Mouse (Mus musculus) left cerebral cortex, postnatal 14 days (tissue): ENCODE data around the gene Il12rb1. TPM values are rescaled to one million over a fixed set of nuclear protein-coding genes. Genes with fewer than 3 reads are reported as not detected.

Experiments used
- DNase-seq, 2 experiments: peaks; one replicate each; pipeline ENCODE4 v3.0.0; 2021 to 2022; ENCODE audit warnings: low spot score in 2 of 2, mixed read lengths in 1 of 2
- intact Hi-C: fragments of 180-260 bp; cut with DNase I; formaldehyde crosslinking; loops from one replicate; pipeline ENCODE4 v1.15.1; 2025
- total RNA-seq, 2 experiments: library from RNA; stranded (reverse); gene quantifications; 2 replicates each; pipeline ENCODE4 v1.2.3; 2021

The Il12rb1 gene
- total RNA-seq, 2 experiments from 2014 or later, result 1.2 TPM

GRCm38 (mm10) chr8:70842484-70842883, 34.2 kb downstream of the Il12rb1 start:
- DNase-seq, result no peak

DNA sequence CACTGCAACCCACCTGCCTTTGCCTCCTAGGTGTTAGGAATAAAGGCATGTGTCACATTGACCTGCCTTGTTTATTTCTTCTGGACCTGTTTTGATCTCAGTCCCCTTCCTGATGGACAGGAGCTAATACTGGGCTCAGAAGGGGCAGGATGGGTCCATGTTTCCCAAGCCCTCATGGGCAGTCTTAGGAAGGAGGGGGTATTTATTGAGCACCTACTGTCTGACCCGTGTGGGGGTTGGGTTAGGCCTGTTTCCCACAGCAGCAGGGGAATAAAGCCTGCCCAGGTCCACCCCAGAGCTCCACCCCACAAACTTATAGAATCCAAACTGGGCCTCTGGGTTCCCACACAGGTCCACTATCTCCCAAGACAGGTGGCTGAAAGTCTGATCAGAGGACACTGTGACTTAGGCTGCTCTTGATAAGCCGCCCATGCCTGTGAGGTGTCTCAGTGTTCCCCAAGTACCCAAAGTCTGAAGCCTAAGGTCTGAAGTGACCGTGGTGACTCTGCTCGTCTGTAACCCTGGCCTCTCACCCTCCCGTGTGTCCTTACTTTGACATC, 35.0 kb downstream of the Il12rb1 start:
- DNase-seq, result no peak
- intact Hi-C loops, result loop anchor here (5.0 kb wide), 1 partner anchor 76 kb away; no protein-coding TSS in a partner anchor

More at GRCm38 (mm10) chr8:70842484-70842883, 34.2 kb downstream of the Il12rb1 start:
- intact Hi-C loops, result loop anchor here (5.0 kb wide), 1 partner anchor 75 kb away; no protein-coding TSS in a partner anchor

DNA sequence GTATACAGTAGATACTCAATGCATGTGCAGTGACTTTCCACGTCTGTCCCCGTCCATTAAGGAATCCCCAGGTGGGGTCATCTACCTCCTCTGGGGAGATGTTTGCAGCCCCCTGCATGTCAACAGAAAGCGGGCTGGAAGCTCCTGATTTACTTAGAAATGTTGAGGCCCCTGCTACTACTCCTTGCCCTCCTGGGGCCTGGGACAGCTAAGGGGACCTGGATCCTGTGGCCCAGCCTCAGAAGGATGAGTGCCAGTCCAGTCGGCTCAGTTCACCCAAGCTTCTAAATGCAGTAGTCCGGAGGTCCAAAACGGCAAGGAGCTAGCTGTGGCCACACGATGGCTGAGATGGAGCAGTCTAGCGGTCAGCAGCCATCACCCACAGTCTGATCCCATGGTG, 35.7 kb downstream of the Il12rb1 start:
- DNase-seq, result no peak
- intact Hi-C loops, result loop anchor here (1.0 to 5.0 kb wide), 2 partner anchors 25 to 77 kb away; no protein-coding TSS in a partner anchor

DNA sequence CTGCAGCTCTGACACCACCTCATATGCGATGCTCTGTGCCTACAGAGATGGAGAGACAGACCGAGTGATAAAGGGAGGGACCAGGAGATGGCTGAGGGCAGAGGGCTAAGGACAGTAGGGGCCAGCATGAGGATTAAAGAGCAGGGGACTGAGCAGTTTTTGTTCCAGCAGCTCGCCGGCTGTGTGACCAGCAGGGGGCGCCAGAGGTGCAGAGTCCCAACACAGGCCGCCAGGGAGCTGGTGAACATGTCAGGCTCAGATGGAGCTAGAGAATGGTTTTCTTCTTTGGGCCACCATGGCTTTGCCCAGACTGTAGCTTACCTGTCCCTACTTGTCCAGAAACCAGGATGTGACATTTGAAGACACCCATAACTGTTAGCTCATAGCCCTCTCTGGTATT, 36.3 kb downstream of the Il12rb1 start:
- intact Hi-C loops, result loop anchor here (1.0 to 5.0 kb wide), 2 partner anchors 25 to 77 kb away; no protein-coding TSS in a partner anchor
- DNase-seq, result peak; percentile 89 to 90

DNA sequence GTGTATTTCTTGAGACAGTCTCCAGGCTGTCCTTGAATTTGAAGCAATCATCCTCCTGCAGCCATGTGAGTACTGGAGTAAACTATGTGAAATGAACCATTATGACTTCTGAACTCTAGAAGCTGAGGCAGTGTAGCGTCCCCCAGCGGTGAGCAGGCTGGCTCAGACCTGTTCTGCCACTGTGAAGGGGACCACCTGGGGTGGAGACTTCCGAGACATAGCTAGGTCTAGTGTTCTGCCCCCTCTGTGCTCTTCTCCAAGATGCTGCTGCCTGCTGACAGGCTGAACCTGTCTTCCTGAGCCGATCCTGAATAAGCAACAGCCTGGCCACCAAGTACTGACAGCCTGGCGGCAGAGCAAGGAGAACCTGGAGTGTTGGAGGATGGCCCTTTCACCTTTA, 36.9 kb downstream of the Il12rb1 start:
- no peak for DNase-seq
- intact Hi-C loops, result no loop called here

- intact Hi-C loops, result no loop called here
- no peak for DNase-seq
These were observed 38.3 kb downstream of the Il12rb1 start for GRCm38 (mm10) chr8:70846371-70847154.

- intact Hi-C loops, result no loop called here
- DNase-seq, result no peak
These were observed 41.2 kb downstream of the Il12rb1 start for GRCm38 (mm10) chr8:70849333-70849990.

GRCm38 (mm10) chr8:70850132-70850845, 42.0 kb downstream of the Il12rb1 start:
- DNase-seq, result no peak
- intact Hi-C loops, result no loop called here

DNA sequence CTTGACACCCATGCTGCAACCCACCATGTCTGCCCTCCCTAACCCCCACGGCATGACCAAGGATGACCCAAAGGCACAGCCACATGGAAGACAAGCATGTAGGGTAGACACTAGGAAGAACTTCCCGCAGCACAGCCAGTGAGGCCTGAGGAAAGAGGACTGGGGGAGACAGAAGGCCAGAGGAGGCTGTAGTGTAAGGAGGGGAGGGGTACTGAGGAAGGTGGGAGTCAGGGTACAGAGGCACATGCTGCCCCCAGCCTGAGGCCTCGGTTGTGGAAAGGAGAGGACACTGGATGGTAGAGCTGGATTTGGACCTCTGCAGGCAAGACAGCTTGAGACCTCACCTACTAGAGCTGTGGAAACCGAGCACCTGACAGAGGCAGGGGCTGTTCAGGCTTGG, 42.7 kb downstream of the Il12rb1 start:
- no peak for DNase-seq
- intact Hi-C loops, result no loop called here

- no peak for DNase-seq
- intact Hi-C loops, result no loop called here
These were observed 43.6 kb downstream of the Il12rb1 start for GRCm38 (mm10) chr8:70851837-70852236.

GRCm38 (mm10) chr8:70852595-70853231, 44.5 kb downstream of the Il12rb1 start:
- intact Hi-C loops, result no loop called here
- no peak for DNase-seq

GRCm38 (mm10) chr8:70853863-70854262, 45.6 kb downstream of the Il12rb1 start:
- no peak for DNase-seq
- intact Hi-C loops, result no loop called here

- DNase-seq, result no peak
- intact Hi-C loops, result no loop called here
These were observed 47.8 kb downstream of the Il12rb1 start for GRCm38 (mm10) chr8:70856028-70856427.

- intact Hi-C loops, result no loop called here
- DNase-seq, result peak; percentile 62 to 77
These were observed 48.4 kb downstream of the Il12rb1 start for GRCm38 (mm10) chr8:70856541-70857197.

DNA sequence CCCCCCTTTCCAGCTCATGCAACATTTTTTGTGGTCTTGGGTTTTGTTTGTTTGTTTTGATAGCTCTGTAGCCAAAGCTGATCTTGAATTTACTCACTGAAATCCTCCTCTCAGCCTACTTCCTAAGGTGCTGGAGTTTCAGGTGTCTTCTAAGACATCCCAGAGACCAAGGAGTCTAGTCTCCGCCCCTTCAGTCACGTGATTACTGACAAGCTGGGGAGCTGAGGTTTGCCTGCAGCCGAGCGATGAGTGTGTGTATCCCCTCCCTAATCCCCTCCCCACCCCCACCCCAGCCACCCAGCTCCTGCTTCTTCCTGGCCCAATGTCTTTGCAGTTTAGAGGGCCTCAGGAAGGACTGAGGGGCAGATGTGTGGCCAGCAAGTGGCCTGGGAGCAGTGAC, 49.3 kb downstream of the Il12rb1 start:
- DNase-seq, result no peak

GRCm38 (mm10) chr8:70862824-70863641, 54.8 kb downstream of the Il12rb1 start, which contains the start of gene Kcnn1:
Kcnn1 (minus strand) TSS chr8:70863258.
- intact Hi-C loops, result no loop called here
- DNase-seq, result no peak

More for the DNA sequence above, 49.3 kb downstream of the Il12rb1 start:
- intact Hi-C loops, result no loop called here

DNA sequence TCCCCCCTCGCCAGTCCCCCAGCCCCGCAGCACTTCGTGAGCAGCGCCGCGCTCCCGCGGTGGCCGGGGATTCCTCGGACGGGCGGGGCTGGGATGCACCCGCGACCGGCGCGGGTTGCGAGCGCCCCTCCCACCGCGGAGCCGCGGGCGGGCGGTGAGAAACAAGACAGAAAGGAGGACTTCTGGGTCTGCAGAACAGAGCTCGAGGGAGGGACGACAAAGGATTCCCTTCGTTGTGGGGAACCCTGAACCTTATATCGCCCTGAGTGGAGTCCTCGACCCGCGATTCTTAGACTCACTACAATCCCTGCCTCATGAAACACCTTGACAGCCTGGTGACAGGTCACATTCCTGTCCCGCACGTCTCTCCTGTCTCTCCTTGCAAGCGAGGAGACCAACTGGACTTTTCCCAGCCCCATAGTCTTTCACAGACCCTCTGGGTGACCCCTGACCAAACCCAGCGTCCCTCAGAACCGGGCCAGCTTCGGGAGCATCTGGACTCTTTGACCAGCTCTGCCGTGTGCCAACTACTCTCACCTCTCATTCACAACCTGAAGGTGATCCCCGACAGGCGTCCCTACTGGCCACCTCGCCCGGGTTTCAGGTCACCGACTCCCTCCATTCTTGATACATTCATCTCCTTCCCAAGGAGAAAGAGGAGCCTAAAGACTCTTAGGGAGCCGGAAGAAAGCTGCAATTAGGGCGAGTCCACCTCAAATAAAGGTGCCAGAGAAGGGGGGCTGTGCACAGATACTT, 55.9 kb downstream of the Il12rb1 start:
- no peak for DNase-seq
- intact Hi-C loops, result no loop called here
